Mouse (Mus musculus): ENCODE data around the gene Rnf223. TPM values are rescaled to one million over a fixed set of nuclear protein-coding genes. Genes with fewer than 3 reads are reported as not detected.

Gene Rnf223
- 0.83 and 1.3 TPM in 2 replicates for polyA plus RNA-seq (2012; ENCODE audit: insufficient read depth, low replicate concordance)

- TF ChIP-seq GATA1 (IDR thresholded peaks at IDR 0.05; ENCODE audit: borderline replicate concordance, low read length) (no peak), FLI1 (IDR thresholded peaks at IDR 0.05; ENCODE audit: low read length) (no peak)
- Histone ChIP-seq H3K9me3 (no peaks in the 10 kb centered on the region), H3K36me3 (replicated peaks; ENCODE audit: low read length) (peaks cover 27% of the 10 kb centered on the region), H3K4me1 (peaks cover 19% of the 10 kb centered on the region), H3K27me3 (replicated peaks) (peaks cover 16% of the 10 kb centered on the region), H3K4me3 (replicated peaks) (no peak within 1 kb of the TSS)
Measured at GRCm38 (mm10) chr4:156130436-156130835, at the start of gene Rnf223. Gene Rnf223 (plus strand): TSS chr4:156130513.

- Histone ChIP-seq H3K4me1 (peaks cover 27% of the 10 kb centered on the region), H3K4me3 (replicated peaks) (no peak overlapping the region), H3K36me3 (replicated peaks; ENCODE audit: low read length) (no peaks in the 10 kb centered on the region), H3K27me3 (replicated peaks) (peaks cover 27% of the 10 kb centered on the region), H3K9me3 (no peaks in the 10 kb centered on the region)
- TF ChIP-seq GATA1 (IDR thresholded peaks at IDR 0.05; ENCODE audit: borderline replicate concordance, low read length) (no peak), FLI1 (IDR thresholded peaks at IDR 0.05; ENCODE audit: low read length) (no peak)
Measured at GRCm38 (mm10) chr4:156082621-156083234, 47.6 kb upstream of the Rnf223 start.

GRCm38 (mm10) chr4:156083348-156083747 lies 47.0 kb upstream of the Rnf223 start:
- no peak overlapping the region for H3K4me3 ChIP-seq (replicated peaks)
- H3K4me1 ChIP-seq = peaks cover 21% of the 10 kb centered on the region
- H3K27me3 ChIP-seq (replicated peaks) = peaks cover 21% of the 10 kb centered on the region
- no peaks in the 10 kb centered on the region for H3K9me3 ChIP-seq
- no peaks in the 10 kb centered on the region for H3K36me3 ChIP-seq (replicated peaks; ENCODE audit: low read length)
- TF ChIP-seq GATA1 (IDR thresholded peaks at IDR 0.05; ENCODE audit: borderline replicate concordance, low read length) = no peak
- no peak for TF ChIP-seq FLI1 (IDR thresholded peaks at IDR 0.05; ENCODE audit: low read length)

- no peak for TF ChIP-seq GATA1 (IDR thresholded peaks at IDR 0.05; ENCODE audit: borderline replicate concordance, low read length)
- H3K4me1 ChIP-seq = peaks cover 20% of the 10 kb centered on the region
Measured at GRCm38 (mm10) chr4:156084096-156084879, 46.0 kb upstream of the Rnf223 start.

GRCm38 (mm10) chr4:156085256-156085655 lies 45.1 kb upstream of the Rnf223 start:
- no peaks in the 10 kb centered on the region for H3K36me3 ChIP-seq (replicated peaks; ENCODE audit: low read length)
- H3K4me1 ChIP-seq = peaks cover 17% of the 10 kb centered on the region
- no peaks in the 10 kb centered on the region for H3K9me3 ChIP-seq
- H3K27me3 ChIP-seq (replicated peaks) = peaks cover 12% of the 10 kb centered on the region
- TF ChIP-seq FLI1 (IDR thresholded peaks at IDR 0.05; ENCODE audit: low read length) (no peak), GATA1 (IDR thresholded peaks at IDR 0.05; ENCODE audit: borderline replicate concordance, low read length) (no peak)
- no peak overlapping the region for H3K4me3 ChIP-seq (replicated peaks)

More at GRCm38 (mm10) chr4:156084096-156084879, 46.0 kb upstream of the Rnf223 start:
- Histone ChIP-seq H3K36me3 (replicated peaks; ENCODE audit: low read length) (no peaks in the 10 kb centered on the region), H3K9me3 (no peaks in the 10 kb centered on the region), H3K27me3 (replicated peaks) (peaks cover 16% of the 10 kb centered on the region), H3K4me3 (replicated peaks) (no peak overlapping the region)

GRCm38 (mm10) chr4:156087398-156088087 lies 42.8 kb upstream of the Rnf223 start:
- no peak for TF ChIP-seq FLI1 (IDR thresholded peaks at IDR 0.05; ENCODE audit: low read length)
- no peak for TF ChIP-seq GATA1 (IDR thresholded peaks at IDR 0.05; ENCODE audit: borderline replicate concordance, low read length)
- H3K27me3 ChIP-seq (replicated peaks) = peaks cover 15% of the 10 kb centered on the region
- H3K36me3 ChIP-seq (replicated peaks; ENCODE audit: low read length) = no peaks in the 10 kb centered on the region
- no peaks in the 10 kb centered on the region for H3K9me3 ChIP-seq
- no peak overlapping the region for H3K4me3 ChIP-seq (replicated peaks)
- peaks cover 9% of the 10 kb centered on the region for H3K4me1 ChIP-seq

- Histone ChIP-seq H3K4me3 (replicated peaks) (no peak overlapping the region), H3K27me3 (replicated peaks) (peaks cover 25% of the 10 kb centered on the region)
Measured at GRCm38 (mm10) chr4:156091236-156091635, 39.1 kb upstream of the Rnf223 start.

GRCm38 (mm10) chr4:156092765-156093164 lies 37.5 kb upstream of the Rnf223 start:
- peaks cover 13% of the 10 kb centered on the region for H3K4me1 ChIP-seq
- H3K4me3 ChIP-seq (replicated peaks) = no peak overlapping the region
- no peaks in the 10 kb centered on the region for H3K36me3 ChIP-seq (replicated peaks; ENCODE audit: low read length)
- H3K9me3 ChIP-seq = no peaks in the 10 kb centered on the region
- no peak for TF ChIP-seq FLI1 (IDR thresholded peaks at IDR 0.05; ENCODE audit: low read length)
- no peak for TF ChIP-seq GATA1 (IDR thresholded peaks at IDR 0.05; ENCODE audit: borderline replicate concordance, low read length)
- peaks cover 33% of the 10 kb centered on the region for H3K27me3 ChIP-seq (replicated peaks)

More at GRCm38 (mm10) chr4:156091236-156091635, 39.1 kb upstream of the Rnf223 start:
- H3K36me3 ChIP-seq (replicated peaks; ENCODE audit: low read length) = no peaks in the 10 kb centered on the region
- no peaks in the 10 kb centered on the region for H3K4me1 ChIP-seq
- TF ChIP-seq FLI1 (IDR thresholded peaks at IDR 0.05; ENCODE audit: low read length) (no peak), GATA1 (IDR thresholded peaks at IDR 0.05; ENCODE audit: borderline replicate concordance, low read length) (no peak)
- H3K9me3 ChIP-seq = no peaks in the 10 kb centered on the region

- no peaks in the 10 kb centered on the region for H3K9me3 ChIP-seq
- H3K36me3 ChIP-seq (replicated peaks; ENCODE audit: low read length) = no peaks in the 10 kb centered on the region
- peaks cover 40% of the 10 kb centered on the region for H3K27me3 ChIP-seq (replicated peaks)
- TF ChIP-seq GATA1 (IDR thresholded peaks at IDR 0.05; ENCODE audit: borderline replicate concordance, low read length) (no peak), FLI1 (IDR thresholded peaks at IDR 0.05; ENCODE audit: low read length) (no peak)
- H3K4me3 ChIP-seq (replicated peaks) = no peak overlapping the region
- H3K4me1 ChIP-seq = peaks cover 14% of the 10 kb centered on the region
Measured at GRCm38 (mm10) chr4:156093758-156094157, 36.6 kb upstream of the Rnf223 start.

Measured in megakaryocyte, embryonic 14.5 days (primary cell).